Mouse (Mus musculus) hindbrain, postnatal 0 days (tissue): ENCODE measurements around the gene Ccdc177. TPM values are rescaled to one million over a fixed set of nuclear protein-coding genes. Genes with fewer than 3 reads are reported as not detected.

ENCODE experiments used
- ATAC-seq: fragments of 200-750 bp; cut with Nextera tagmentation; 2 replicates; pipeline ENCODE4 v1.8.0; 2017; ENCODE audit warnings: mild to moderate bottlenecking, moderate TSS enrichment, moderate library complexity
- DNase-seq: peaks from one replicate; pipeline ENCODE4 v3.0.0-alpha.2; 2015; ENCODE audit warnings: low spot score
- H3K27ac ChIP-seq: fragments of 300-500 bp; sonication (generic); 2 replicates; pipeline ENCODE4 v1.5.1; 2014; ENCODE audit warnings: mild to moderate bottlenecking
- H3K27me3 ChIP-seq: fragments of 300-500 bp; sonication (generic); 2 replicates; pipeline ENCODE4 v1.6.1; 2014; ENCODE audit warnings: low read length, mixed read lengths; ENCODE audit not compliant: insufficient read depth
- H3K36me3 ChIP-seq: fragments of 300-500 bp; sonication (generic); 2 replicates; pipeline ENCODE4 v1.6.1; 2014; ENCODE audit warnings: low read length, mixed read lengths; ENCODE audit not compliant: insufficient read depth
- H3K4me1 ChIP-seq: fragments of 300-500 bp; sonication (generic); 2 replicates; pipeline ENCODE4 v1.6.1; 2014; ENCODE audit warnings: antibody characterized with exemption, low read length, mixed read lengths; ENCODE audit not compliant: insufficient read depth
- H3K4me2 ChIP-seq: fragments of 300-500 bp; sonication (generic); 2 replicates; pipeline ENCODE4 v1.6.1; 2014; ENCODE audit warnings: low read depth, mild to moderate bottlenecking, low read length, moderate library complexity, mixed read lengths
- H3K4me3 ChIP-seq: fragments of 300-500 bp; sonication (generic); 2 replicates; pipeline ENCODE4 v1.5.1; 2014; ENCODE audit warnings: low read length
- H3K9ac ChIP-seq: fragments of 300-500 bp; sonication (generic); replicated peaks from 2 replicates; pipeline ENCODE4 v1.6.1; 2014; ENCODE audit warnings: mild to moderate bottlenecking, low read length, moderate library complexity, mixed read lengths
- H3K9me3 ChIP-seq: fragments of 300-500 bp; sonication (generic); 2 replicates; pipeline ENCODE4 v1.6.1; 2016; ENCODE audit warnings: low read length, mixed read lengths
- CTCF ChIP-seq: IDR thresholded peaks from 2 replicates; pipeline ENCODE4 v1.5.1; 2016; ENCODE audit warnings: antibody characterized with exemption, control low read depth, low read depth
- whole genome bisulfite sequencing: fragments of 180-500 bp; shearing (Covaris S2); extraction: QIAGEN DNeasy Blood & Tissue Kit; methylation state at CpG from one replicate; pipeline ENCODE4 v1.1.7; 2014; 5-methylcytosine and 5-hydroxymethylcytosine counted together
- polyA plus RNA-seq: library from polyadenylated mRNA; unstranded; fragments of >200 nt; fragmentation: Nextera tagmentation; extraction: Ambion mirVana; gene quantifications from 2 replicates; pipeline ENCODE4 v1.2.1, GENCODE M21; 2015
- total RNA-seq: library from RNA; depleted of rRNA; stranded (reverse); fragments of >200 nt; gene quantifications from 2 replicates; pipeline ENCODE4 v1.2.3, GENCODE M21; 2014; rRNA removed

The Ccdc177 gene
- total and polyA plus RNA-seq, 2 experiments from 2014 or later, result 1.8 to 18.6 TPM

- DNase-seq, result no peak
- H3K4me2 ChIP-seq, result no peak overlapping the region
- H3K36me3 ChIP-seq, result no peaks in the 10 kb centered on the region
- no peaks in the 10 kb centered on the region for H3K9me3 ChIP-seq
- no peaks in the 10 kb centered on the region for H3K27me3 ChIP-seq
- WGBS, result 39% methylated on average over 11 of the region's 11 CpGs
- no peak for TF ChIP-seq CTCF
- ATAC-seq, result peak; percentile 30; the same call in 1 of the 2 replicates
- no peak overlapping the region for H3K9ac ChIP-seq
- peaks cover 8% of the 10 kb centered on the region; the same call in 1 of the 2 replicates for H3K4me1 ChIP-seq
- no peak overlapping the region for H3K4me3 ChIP-seq
- no peak overlapping the region; the same call in 1 of the 2 replicates for H3K27ac ChIP-seq
These were observed 54.1 kb downstream of the Ccdc177 start for GRCm38 (mm10) chr12:80706208-80706914.

Other genes starting within 250 kb of the Ccdc177 start
- gene Galnt16, start 242.4 kb downstream of the Ccdc177 start, total RNA-seq, result 67.9 and 72.1 TPM in 2 replicates
- 26.5 and 28.2 TPM in 2 replicates for gene Galnt16, start 242.4 kb downstream of the Ccdc177 start, polyA plus RNA-seq
- 19.4 and 33.1 TPM in 2 replicates for gene Slc39a9, start 116.8 kb downstream of the Ccdc177 start, total RNA-seq
- 17.7 and 17.8 TPM in 2 replicates for gene Slc39a9, start 116.8 kb downstream of the Ccdc177 start, polyA plus RNA-seq
- 62.1 and 95.6 TPM in 2 replicates for gene Erh, start 116.3 kb downstream of the Ccdc177 start, total RNA-seq
- 278 and 295 TPM in 2 replicates for gene Erh, start 116.3 kb downstream of the Ccdc177 start, polyA plus RNA-seq
- 7.1 and 9.8 TPM in 2 replicates for gene Plekhd1, start 68.1 kb downstream of the Ccdc177 start, total RNA-seq
- 6.6 and 7.2 TPM in 2 replicates for gene Plekhd1, start 68.1 kb downstream of the Ccdc177 start, polyA plus RNA-seq
- gene Susd6, start 29.8 kb upstream of the Ccdc177 start, total RNA-seq, result 21.3 and 26.3 TPM in 2 replicates
- 9.2 and 9.9 TPM in 2 replicates for gene Susd6, start 29.8 kb upstream of the Ccdc177 start, polyA plus RNA-seq
- gene Srsf5, start 184.8 kb upstream of the Ccdc177 start, total RNA-seq, result 222 and 291 TPM in 2 replicates
- 486 and 514 TPM in 2 replicates for gene Srsf5, start 184.8 kb upstream of the Ccdc177 start, polyA plus RNA-seq
- not detected in 2 replicates for gene Slc10a1, start 208.0 kb upstream of the Ccdc177 start, total RNA-seq
- 0.11 TPM in 2 replicates for gene Slc10a1, start 208.0 kb upstream of the Ccdc177 start, polyA plus RNA-seq